Comparison of ENCODE assay signal across 9 mouse cellular contexts in the genomic region with DNA sequence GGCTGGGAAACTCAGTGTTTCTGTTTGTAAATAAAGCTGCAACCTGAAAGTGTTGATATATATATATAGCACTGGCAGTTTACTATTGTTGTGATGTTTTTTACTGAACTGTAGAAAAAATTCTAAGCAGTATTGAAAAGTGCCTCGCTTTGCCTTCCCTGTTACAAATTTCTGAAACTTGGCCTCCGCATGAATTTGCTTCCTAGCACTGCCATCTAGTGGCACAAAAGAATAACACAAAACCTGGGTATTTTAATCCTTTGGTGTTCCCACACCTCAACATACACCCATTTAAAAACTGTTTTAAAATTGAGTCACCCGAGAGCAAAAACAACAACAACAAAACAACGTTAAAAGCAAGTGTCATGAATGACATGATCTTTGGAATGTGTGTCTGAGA. TPM values are rescaled to one million over a fixed set of nuclear protein-coding genes. Genes with fewer than 3 reads are reported as not detected.
DNase-seq lines count a peak whose midpoint lies in the region; ATAC-seq and TF ChIP-seq lines count a peak whose summit lies in the region.
"Had no signal": no experiment of that assay in that cellular context is flagged by ENCODE, and none has a peak within 500 bp of the region (broad histone marks: within the 10 kb centered on the region; RNA-seq: fewer than 3 reads in every experiment).

No protein-coding gene starts in this region.

- POLR2A ChIA-PET in Patski (lab: Charles Lee), result interaction anchor here (1.0 kb wide), 1 partner anchor 61 kb away, joined by 5 read pairs; no protein-coding TSS in a partner anchor

- peak in 1 of 2 experiments; percentile 46 for DNase-seq in cerebellum, adult 2 months
- DNase-seq in left cerebral cortex, postnatal 14 days (ENCODE audit: low spot score in 2 of 2), result peak; percentile 61 to 63
- no peak for DNase-seq in left cerebral cortex, postnatal 4 days
- DNase-seq in Patski (ENCODE audit: low read depth, low spot score), result peak; percentile 37
- peak; percentile 85 for DNase-seq in forebrain, postnatal 0 days
- peak; percentile 79 for DNase-seq in retina, embryonic 14.5 days (ENCODE audit: low spot score)
- no peak for DNase-seq in urinary bladder, postnatal 36 days (ENCODE audit: low spot score in 2 of 2)

- peaks cover 17% of the 10 kb centered on the region; the same call in 1 of the 2 replicates for H3K36me3 ChIP-seq in forebrain, postnatal 0 days (ENCODE audit: insufficient read depth)
- H3K36me3 ChIP-seq: heart, embryonic 15.5 days had no signal

- no peak overlapping the region for H3K4me3 ChIP-seq in cerebellum, adult 2 months (replicated peaks; ENCODE audit: insufficient read depth, low read depth, low read length)
- H3K4me3 ChIP-seq in forebrain, postnatal 0 days (ENCODE audit: low read depth, low read length), result no peak overlapping the region
- H3K4me3 ChIP-seq: heart, embryonic 15.5 days had no signal

- in situ Hi-C loops in Patski (cut with MboI; ENCODE audit: low pct_unique_long_range_greater_than_20kb), result no loop called here

- H3K4me2 ChIP-seq in forebrain, postnatal 0 days (ENCODE audit: low read depth), result no peak overlapping the region
- H3K4me2 ChIP-seq: heart, embryonic 15.5 days had no signal

- WGBS in cerebellum, adult 2 months, result 11% methylated on average over 4 of the region's 4 CpGs
- 3% methylated on average over 4 of the region's 4 CpGs for WGBS in forebrain, postnatal 0 days

- H3K4me1 ChIP-seq in cerebellum, adult 2 months (ENCODE audit: control insufficient read depth, insufficient read depth, low read length), result peaks cover 3% of the 10 kb centered on the region; the same call in 1 of the 2 replicates
- H3K4me1 ChIP-seq in forebrain, postnatal 0 days (ENCODE audit: insufficient read depth), result no peaks in the 10 kb centered on the region
- H3K4me1 ChIP-seq: heart, embryonic 15.5 days had no signal

- H3K27me3 ChIP-seq in cerebellum, adult 2 months (ENCODE audit: control insufficient read depth, insufficient read depth, low read length), result no peaks in the 10 kb centered on the region
- H3K27me3 ChIP-seq in Patski, result peaks cover 3% of the 10 kb centered on the region
- H3K27me3 ChIP-seq in forebrain, postnatal 0 days (ENCODE audit: insufficient read depth, low read length), result no peaks in the 10 kb centered on the region

- H3K9ac ChIP-seq in forebrain, postnatal 0 days, result no peak overlapping the region
- H3K9ac ChIP-seq: heart, embryonic 15.5 days had no signal

- intact Hi-C loops in left cerebral cortex, postnatal 14 days (cut with DNase I), result loop anchor here (2.0 to 5.0 kb wide), 2 partner anchors 134 to 322 kb away; no protein-coding TSS in a partner anchor
- intact Hi-C loops in left cerebral cortex, postnatal 4 days (cut with DNase I), result loop anchor here (2.0 to 5.0 kb wide), 2 partner anchors 134 to 322 kb away; no protein-coding TSS in a partner anchor

- H3K9me3 ChIP-seq in forebrain, postnatal 0 days (ENCODE audit: low read length), result no peaks in the 10 kb centered on the region
- H3K9me3 ChIP-seq: heart, embryonic 15.5 days had no signal

- peak; percentile 18; the same call in 1 of the 2 replicates for TF ChIP-seq CTCF in cerebellum, adult 2 months (IDR thresholded peaks at IDR 0.05; ENCODE audit: borderline replicate concordance, insufficient read depth, low read depth, low read length)
- TF ChIP-seq CTCF in Patski (IDR thresholded peaks at IDR 0.05), result no peak
- peak; percentile 84 for TF ChIP-seq CTCF in forebrain, postnatal 0 days (IDR thresholded peaks at IDR 0.05; ENCODE audit: low read depth)

- ATAC-seq in cerebellum, adult (ENCODE audit: insufficient number of reproducible peaks, low FRiP score, low TSS enrichment), result no peak
- peak; percentile 45 for ATAC-seq in Patski
- ATAC-seq in forebrain, postnatal 0 days, result peak; percentile 23; the same call in 1 of the 2 replicates

- TF ChIP-seq POLR2A in cerebellum, adult 2 months (IDR thresholded peaks at IDR 0.05; ENCODE audit: borderline replicate concordance, insufficient read depth, low read length), result no peak

- CTCF ChIA-PET in Patski (lab: Charles Lee), result interaction anchor here (0.8 to 1.6 kb wide), 10 partner anchors 13 to 323 kb away, joined by 3 to 18 read pairs (median 5); partner anchors contain the start of gene 1700010I14Rik

- no peak overlapping the region for H3K27ac ChIP-seq in cerebellum, adult 2 months (ENCODE audit: insufficient read depth, low read length)
- no peak overlapping the region for H3K27ac ChIP-seq in forebrain, postnatal 0 days (ENCODE audit: low read depth, low read length)
- H3K27ac ChIP-seq: heart, embryonic 15.5 days had no signal

RNA-seq across cellular contexts. Expression of gene 1700010I14Rik, which starts 51.5 kb away (rescaled TPM):
- polyA plus RNA-seq in cerebellum, adult 2 months (2012; rRNA removed), result 0.80 and 1.00 TPM in 2 replicates
- total RNA-seq in left cerebral cortex, postnatal 14 days (2021), result 1 to 10 TPM in 1 of 2 experiments, under 1 TPM in 1; 0.75 to 1.1 TPM
- total RNA-seq in left cerebral cortex, postnatal 4 days (2021), result 1 to 10 TPM; 1.9 to 2.2 TPM
- polyA plus RNA-seq in Patski (2021), result 3.9 TPM
- total RNA-seq in forebrain, postnatal 0 days (2014; rRNA removed), result 2.3 and 3.2 TPM in 2 replicates
- polyA plus RNA-seq in forebrain, postnatal 0 days (2015; fragmentation: Nextera tagmentation; extraction: Ambion mirVana), result 1.8 and 2.6 TPM in 2 replicates

Comparison
In these comparisons a context has a peak if more than half of its experiments do, and no peak if none do; other contexts are left out.
1. DNase-seq: peak in left cerebral cortex, postnatal 14 days (2 of 2), Patski (single experiment), forebrain, postnatal 0 days (single experiment) and retina, embryonic 14.5 days (single experiment); none in left cerebral cortex, postnatal 4 days (single experiment) and urinary bladder, postnatal 36 days (0 of 2).